Mouse (Mus musculus): Measurements from ENCODE around the gene Ugt1a5. TPM values are rescaled to one million over a fixed set of nuclear protein-coding genes. Genes with fewer than 3 reads are reported as not detected.

Gene Ugt1a5
- polyA plus RNA-seq, 1 experiment from 2014 or later = not detected

GRCm38 (mm10) chr1:88235046-88235893 lies 69.5 kb downstream of the Ugt1a5 start:
- Histone ChIP-seq H3K4me1 (replicated peaks; ENCODE audit: control insufficient read depth, insufficient read depth, low read length) (no peaks in the 10 kb centered on the region), H3K27ac (ENCODE audit: low read depth, low read length) (no peak overlapping the region), H3K4me2 (ENCODE audit: low read depth, low read length, severe bottlenecking) (no peak overlapping the region), H3K27me3 (ENCODE audit: control insufficient read depth, insufficient read depth, low read length) (no peaks in the 10 kb centered on the region), H3K36me3 (ENCODE audit: control insufficient read depth, insufficient read depth, low read length) (no peaks in the 10 kb centered on the region), H3K9ac (ENCODE audit: low read length) (no peak overlapping the region), H3K4me3 (ENCODE audit: low read depth, low read length) (no peak overlapping the region), H3K9me3 (ENCODE audit: control insufficient read depth, low read length) (peaks cover 96% of the 10 kb centered on the region)
- no peak for ATAC-seq (replicated peaks; ENCODE audit: low FRiP score)
- DNase-seq (ENCODE audit: low spot score) = no peak
- 67% methylated on average over 11 of the region's 11 CpGs for WGBS

DNA sequence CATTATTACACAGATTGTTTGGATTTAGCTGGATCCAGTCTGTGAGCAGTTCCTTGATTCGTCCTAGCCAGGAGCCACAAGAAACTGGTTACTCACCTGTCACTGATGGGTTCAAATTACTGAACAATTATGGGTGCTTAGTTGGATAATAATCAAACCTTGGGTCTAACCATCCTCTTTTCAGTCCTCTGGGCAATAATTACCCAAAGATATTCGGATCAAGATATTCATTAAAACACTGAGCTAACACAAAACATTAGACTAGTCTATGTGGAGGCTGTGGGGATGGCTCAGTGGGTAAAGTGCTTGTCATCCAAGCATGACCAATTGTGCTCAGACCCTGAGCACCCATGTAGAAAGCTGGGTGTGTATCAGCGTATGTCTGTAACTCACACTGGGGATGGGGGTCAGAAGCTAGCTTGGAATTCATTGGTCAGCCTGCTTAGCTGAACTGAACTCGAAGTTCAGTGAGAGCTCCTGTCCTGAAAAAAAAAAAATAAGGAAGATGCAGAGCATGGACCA lies 70.1 kb downstream of the Ugt1a5 start:
- Histone ChIP-seq H3K4me3 (ENCODE audit: low read depth, low read length) (no peak overlapping the region), H3K9ac (ENCODE audit: low read length) (no peak overlapping the region), H3K4me2 (ENCODE audit: low read depth, low read length, severe bottlenecking) (no peak overlapping the region), H3K27me3 (ENCODE audit: control insufficient read depth, insufficient read depth, low read length) (no peaks in the 10 kb centered on the region), H3K36me3 (ENCODE audit: control insufficient read depth, insufficient read depth, low read length) (no peaks in the 10 kb centered on the region), H3K27ac (ENCODE audit: low read depth, low read length) (no peak overlapping the region), H3K4me1 (replicated peaks; ENCODE audit: control insufficient read depth, insufficient read depth, low read length) (no peaks in the 10 kb centered on the region), H3K9me3 (ENCODE audit: control insufficient read depth, low read length) (peaks cover 96% of the 10 kb centered on the region)
- ATAC-seq (replicated peaks; ENCODE audit: low FRiP score) = no peak
- DNase-seq (ENCODE audit: low spot score) = no peak
- 69% methylated on average over 4 of the region's 4 CpGs for WGBS

DNA sequence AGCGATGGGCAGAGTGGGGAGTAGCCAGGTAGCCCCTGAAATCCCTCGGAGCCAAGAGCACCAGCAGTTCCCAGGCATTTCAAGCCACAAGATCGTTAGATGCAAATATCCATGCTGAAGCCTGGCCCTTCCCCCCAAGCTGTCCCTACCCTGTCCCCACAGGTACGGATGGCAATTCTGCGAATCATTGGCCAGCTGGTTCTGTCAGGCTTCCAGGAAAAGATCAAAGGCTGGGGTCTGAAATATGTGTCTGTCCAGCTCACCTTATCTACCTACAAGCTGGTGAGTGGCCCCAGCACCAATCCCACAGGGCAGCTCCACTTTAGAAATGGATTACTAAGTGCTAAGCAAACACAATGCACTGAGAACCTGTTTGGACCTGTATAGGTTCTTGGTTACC lies 71.5 kb downstream of the Ugt1a5 start:
- Histone ChIP-seq H3K4me2 (ENCODE audit: low read depth, low read length, severe bottlenecking) (no peak overlapping the region), H3K27me3 (ENCODE audit: control insufficient read depth, insufficient read depth, low read length) (no peaks in the 10 kb centered on the region), H3K4me1 (replicated peaks; ENCODE audit: control insufficient read depth, insufficient read depth, low read length) (no peaks in the 10 kb centered on the region), H3K27ac (ENCODE audit: low read depth, low read length) (no peak overlapping the region), H3K9me3 (ENCODE audit: control insufficient read depth, low read length) (peaks cover 93% of the 10 kb centered on the region), H3K9ac (ENCODE audit: low read length) (no peak overlapping the region), H3K4me3 (ENCODE audit: low read depth, low read length) (no peak overlapping the region), H3K36me3 (ENCODE audit: control insufficient read depth, insufficient read depth, low read length) (no peaks in the 10 kb centered on the region)
- ATAC-seq (replicated peaks; ENCODE audit: low FRiP score) (no peak), DNase-seq (ENCODE audit: low spot score) (no peak)
- 80% methylated on average over 5 of the region's 5 CpGs for WGBS

- ATAC-seq (replicated peaks; ENCODE audit: low FRiP score) (no peak), DNase-seq (ENCODE audit: low spot score) (no peak)
- Histone ChIP-seq H3K4me2 (ENCODE audit: low read depth, low read length, severe bottlenecking) (no peak overlapping the region), H3K27me3 (ENCODE audit: control insufficient read depth, insufficient read depth, low read length) (no peaks in the 10 kb centered on the region), H3K27ac (ENCODE audit: low read depth, low read length) (no peak overlapping the region), H3K9me3 (ENCODE audit: control insufficient read depth, low read length) (peaks cover 92% of the 10 kb centered on the region), H3K4me3 (ENCODE audit: low read depth, low read length) (no peak overlapping the region), H3K4me1 (replicated peaks; ENCODE audit: control insufficient read depth, insufficient read depth, low read length) (no peaks in the 10 kb centered on the region), H3K36me3 (ENCODE audit: control insufficient read depth, insufficient read depth, low read length) (no peaks in the 10 kb centered on the region), H3K9ac (ENCODE audit: low read length) (no peak overlapping the region)
- WGBS = 76% methylated on average over 6 of the region's 6 CpGs
Measured at GRCm38 (mm10) chr1:88238771-88239170, 73.0 kb downstream of the Ugt1a5 start.

DNA sequence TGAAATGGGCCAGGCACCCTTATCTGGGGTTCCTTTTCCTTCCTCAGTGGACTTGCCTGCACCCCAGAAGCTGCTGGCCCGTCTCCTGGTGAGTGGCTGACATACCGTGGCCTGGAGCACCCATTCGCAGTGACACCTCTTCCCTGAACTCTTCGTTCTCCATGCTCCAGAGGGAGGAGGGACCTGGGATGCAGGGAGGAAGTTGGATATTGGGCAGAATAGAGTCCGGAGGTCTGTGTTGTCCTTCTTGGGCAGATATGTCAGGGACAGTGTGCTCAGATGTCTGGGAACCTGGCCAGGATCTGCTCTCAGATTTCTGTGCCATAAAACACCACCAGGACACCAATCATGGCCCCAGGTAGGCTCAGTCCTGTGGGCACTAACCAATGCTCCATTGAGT lies 74.3 kb downstream of the Ugt1a5 start:
- H3K4me1 ChIP-seq (replicated peaks; ENCODE audit: control insufficient read depth, insufficient read depth, low read length) = no peaks in the 10 kb centered on the region
- ATAC-seq (replicated peaks; ENCODE audit: low FRiP score) (no peak), DNase-seq (ENCODE audit: low spot score) (no peak)
- H3K9me3 ChIP-seq (ENCODE audit: control insufficient read depth, low read length) = peaks cover 92% of the 10 kb centered on the region
- H3K27me3 ChIP-seq (ENCODE audit: control insufficient read depth, insufficient read depth, low read length) = no peaks in the 10 kb centered on the region
- H3K27ac ChIP-seq (ENCODE audit: low read depth, low read length) = no peak overlapping the region
- no peak overlapping the region for H3K4me2 ChIP-seq (ENCODE audit: low read depth, low read length, severe bottlenecking)
- WGBS = 74% methylated on average over 5 of the region's 5 CpGs
- H3K36me3 ChIP-seq (ENCODE audit: control insufficient read depth, insufficient read depth, low read length) = no peaks in the 10 kb centered on the region
- H3K4me3 ChIP-seq (ENCODE audit: low read depth, low read length) = no peak overlapping the region
- no peak overlapping the region for H3K9ac ChIP-seq (ENCODE audit: low read length)

DNA sequence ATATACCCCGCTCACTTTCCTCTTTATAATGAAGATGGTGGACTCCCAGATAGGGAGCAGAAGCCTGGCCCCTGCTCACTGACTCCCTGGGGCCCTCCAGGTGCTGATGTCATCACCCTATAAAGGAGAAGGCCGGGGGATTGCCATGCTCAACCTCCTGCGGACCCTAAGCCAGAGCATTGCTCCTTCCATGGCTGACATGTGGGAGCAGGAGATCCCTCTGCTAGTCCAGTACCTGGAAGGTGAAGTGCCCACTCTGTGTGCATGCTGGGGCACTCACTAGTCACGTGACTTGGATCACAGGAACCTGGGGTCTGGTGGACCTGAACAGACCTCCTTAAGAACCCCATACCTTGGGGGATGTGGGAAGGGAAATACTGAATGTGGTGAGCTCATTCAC lies 74.8 kb downstream of the Ugt1a5 start:
- no peak for DNase-seq (ENCODE audit: low spot score)
- WGBS = 75% methylated on average over 4 of the region's 4 CpGs
- peaks cover 92% of the 10 kb centered on the region for H3K9me3 ChIP-seq (ENCODE audit: control insufficient read depth, low read length)
- no peaks in the 10 kb centered on the region for H3K4me1 ChIP-seq (replicated peaks; ENCODE audit: control insufficient read depth, insufficient read depth, low read length)
- peak; percentile 2; the same call in 1 of the 2 replicates for ATAC-seq (replicated peaks; ENCODE audit: low FRiP score)
- no peaks in the 10 kb centered on the region for H3K27me3 ChIP-seq (ENCODE audit: control insufficient read depth, insufficient read depth, low read length)
- H3K4me3 ChIP-seq (ENCODE audit: low read depth, low read length) = no peak overlapping the region
- H3K4me2 ChIP-seq (ENCODE audit: low read depth, low read length, severe bottlenecking) = no peak overlapping the region
- H3K36me3 ChIP-seq (ENCODE audit: control insufficient read depth, insufficient read depth, low read length) = no peaks in the 10 kb centered on the region
- no peak overlapping the region for H3K27ac ChIP-seq (ENCODE audit: low read depth, low read length)
- no peak overlapping the region for H3K9ac ChIP-seq (ENCODE audit: low read length)

GRCm38 (mm10) chr1:88243861-88244260 lies 78.0 kb downstream of the Ugt1a5 start:
- Histone ChIP-seq H3K4me3 (ENCODE audit: low read depth, low read length) (no peak overlapping the region), H3K36me3 (ENCODE audit: control insufficient read depth, insufficient read depth, low read length) (no peaks in the 10 kb centered on the region), H3K27ac (ENCODE audit: low read depth, low read length) (no peak overlapping the region), H3K4me2 (ENCODE audit: low read depth, low read length, severe bottlenecking) (no peak overlapping the region), H3K27me3 (ENCODE audit: control insufficient read depth, insufficient read depth, low read length) (no peaks in the 10 kb centered on the region), H3K9ac (ENCODE audit: low read length) (no peak overlapping the region), H3K4me1 (replicated peaks; ENCODE audit: control insufficient read depth, insufficient read depth, low read length) (no peaks in the 10 kb centered on the region), H3K9me3 (ENCODE audit: control insufficient read depth, low read length) (peaks cover 95% of the 10 kb centered on the region)
- ATAC-seq (replicated peaks; ENCODE audit: low FRiP score) (no peak), DNase-seq (ENCODE audit: low spot score) (no peak)
- 69% methylated on average over 5 of the region's 5 CpGs for WGBS

- DNase-seq (ENCODE audit: low spot score) (no peak), ATAC-seq (replicated peaks; ENCODE audit: low FRiP score) (no peak)
- Histone ChIP-seq H3K27me3 (ENCODE audit: control insufficient read depth, insufficient read depth, low read length) (no peaks in the 10 kb centered on the region), H3K36me3 (ENCODE audit: control insufficient read depth, insufficient read depth, low read length) (no peaks in the 10 kb centered on the region), H3K4me2 (ENCODE audit: low read depth, low read length, severe bottlenecking) (no peak overlapping the region), H3K27ac (ENCODE audit: low read depth, low read length) (no peak overlapping the region), H3K9me3 (ENCODE audit: control insufficient read depth, low read length) (peaks cover 95% of the 10 kb centered on the region), H3K4me3 (ENCODE audit: low read depth, low read length) (no peak overlapping the region), H3K9ac (ENCODE audit: low read length) (no peak overlapping the region), H3K4me1 (replicated peaks; ENCODE audit: control insufficient read depth, insufficient read depth, low read length) (no peaks in the 10 kb centered on the region)
- WGBS = 78% methylated on average over 6 of the region's 6 CpGs
Measured at GRCm38 (mm10) chr1:88245881-88246280, 80.1 kb downstream of the Ugt1a5 start.

DNA sequence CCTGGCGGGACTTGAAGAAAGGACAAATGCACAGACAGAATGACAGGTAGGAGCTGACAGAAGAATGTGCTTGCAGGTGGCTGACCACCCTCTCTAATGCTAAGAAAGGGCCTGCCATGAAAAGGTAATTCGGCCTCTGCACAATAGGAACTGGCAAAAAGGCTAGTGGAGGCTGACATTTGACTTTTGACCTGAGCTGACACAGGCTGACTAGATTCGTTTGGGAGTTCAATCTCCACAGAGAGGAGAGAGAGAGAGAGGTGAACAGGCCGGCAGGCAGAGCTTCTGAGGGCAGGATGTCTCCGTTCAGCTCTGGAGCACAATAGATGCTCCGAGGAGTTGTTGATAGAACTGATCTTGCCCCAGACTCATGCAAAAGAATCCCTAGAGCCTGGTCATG lies 80.6 kb downstream of the Ugt1a5 start:
- Histone ChIP-seq H3K4me2 (ENCODE audit: low read depth, low read length, severe bottlenecking) (no peak overlapping the region), H3K4me3 (ENCODE audit: low read depth, low read length) (no peak overlapping the region), H3K36me3 (ENCODE audit: control insufficient read depth, insufficient read depth, low read length) (no peaks in the 10 kb centered on the region), H3K27me3 (ENCODE audit: control insufficient read depth, insufficient read depth, low read length) (no peaks in the 10 kb centered on the region), H3K9me3 (ENCODE audit: control insufficient read depth, low read length) (peaks cover 95% of the 10 kb centered on the region), H3K4me1 (replicated peaks; ENCODE audit: control insufficient read depth, insufficient read depth, low read length) (no peaks in the 10 kb centered on the region), H3K9ac (ENCODE audit: low read length) (no peak overlapping the region), H3K27ac (ENCODE audit: low read depth, low read length) (no peak overlapping the region)
- DNase-seq (ENCODE audit: low spot score) = no peak
- no peak for ATAC-seq (replicated peaks; ENCODE audit: low FRiP score)
- 42% methylated on average over 6 of the region's 6 CpGs for WGBS

All from forebrain, embryonic 11.5 days (tissue).